Mouse (Mus musculus) testis, adult 2 months (tissue): ENCODE results near the gene Bri3.

Experiments
- CTCF ChIP-seq: fragments of 200-500 bp; IDR thresholded peaks from 2 replicates; pipeline ENCODE4 v1.5.1; 2012; ENCODE audit warnings: low read depth, mild to moderate bottlenecking, inconsistent platforms, low read length, moderate library complexity; ENCODE audit not compliant: control insufficient read depth, insufficient read depth, insufficient replicate concordance
- POLR2A ChIP-seq: fragments of 200-500 bp; IDR thresholded peaks from 2 replicates; pipeline ENCODE4 v1.6.1; 2012; ENCODE audit warnings: low read depth, mild to moderate bottlenecking, inconsistent platforms, low read length, moderate library complexity; ENCODE audit not compliant: control insufficient read depth

- TF ChIP-seq CTCF (no peak), POLR2A (no peak)
These were observed 42.5 kb downstream of the Bri3 start for GRCm38 (mm10) chr5:144286591-144287266.
